8 mouse cellular contexts compared by ENCODE assay signal in genomic region chr9:116175488-116176115, GRCm38 (mm10). TPM values are rescaled to one million over a fixed set of nuclear protein-coding genes. Genes with fewer than 3 reads are reported as not detected.
DNase-seq lines count a peak whose midpoint lies in the region; ATAC-seq lines count a peak whose summit lies in the region.

No protein-coding gene starts in this region.

- H3K27me3 ChIP-seq in megakaryocyte, embryonic 14.5 days (replicated peaks) = peaks cover 16% of the 10 kb centered on the region
- H3K27me3 ChIP-seq in embryonic facial prominence, embryonic 15.5 days = no peaks in the 10 kb centered on the region
- H3K27me3 ChIP-seq in hindbrain, embryonic 16.5 days (replicated peaks; ENCODE audit: control insufficient read depth, insufficient read depth, low read length) = peaks cover 14% of the 10 kb centered on the region
- H3K27me3 ChIP-seq in liver, embryonic 13.5 days = peaks cover 12% of the 10 kb centered on the region
- peaks cover 14% of the 10 kb centered on the region for H3K27me3 ChIP-seq in neural tube, embryonic 14.5 days (ENCODE audit: control insufficient read depth, insufficient read depth, low read length)

- peak overlapping the region; percentile 95 for H3K4me3 ChIP-seq in megakaryocyte, embryonic 14.5 days (replicated peaks)
- H3K4me3 ChIP-seq in embryonic facial prominence, embryonic 15.5 days (replicated peaks) = peak overlapping the region; percentile 83
- H3K4me3 ChIP-seq in hindbrain, embryonic 16.5 days (ENCODE audit: low read length) = peak overlapping the region; percentile 72
- peak overlapping the region; percentile 68 for H3K4me3 ChIP-seq in liver, embryonic 13.5 days (replicated peaks)
- H3K4me3 ChIP-seq in neural tube, embryonic 14.5 days (ENCODE audit: low read depth, low read length) = peak overlapping the region; percentile 55

- H3K9me3 ChIP-seq in megakaryocyte, embryonic 14.5 days = no peaks in the 10 kb centered on the region
- no peaks in the 10 kb centered on the region for H3K9me3 ChIP-seq in embryonic facial prominence, embryonic 15.5 days (replicated peaks)
- no peaks in the 10 kb centered on the region for H3K9me3 ChIP-seq in hindbrain, embryonic 16.5 days (ENCODE audit: control insufficient read depth, low read length)
- H3K9me3 ChIP-seq in liver, embryonic 13.5 days (replicated peaks) = no peaks in the 10 kb centered on the region
- no peaks in the 10 kb centered on the region for H3K9me3 ChIP-seq in neural tube, embryonic 14.5 days (ENCODE audit: control insufficient read depth, low read length)

- H3K36me3 ChIP-seq in megakaryocyte, embryonic 14.5 days (replicated peaks; ENCODE audit: low read length) = no peaks in the 10 kb centered on the region
- no peaks in the 10 kb centered on the region for H3K36me3 ChIP-seq in embryonic facial prominence, embryonic 15.5 days
- H3K36me3 ChIP-seq in hindbrain, embryonic 16.5 days (ENCODE audit: control insufficient read depth, insufficient read depth, low read length) = no peaks in the 10 kb centered on the region
- H3K36me3 ChIP-seq in liver, embryonic 13.5 days = no peaks in the 10 kb centered on the region
- no peaks in the 10 kb centered on the region for H3K36me3 ChIP-seq in neural tube, embryonic 14.5 days (ENCODE audit: control insufficient read depth, insufficient read depth, low read length)

- H3K4me2 ChIP-seq in embryonic facial prominence, embryonic 15.5 days (replicated peaks) = peak overlapping the region; percentile 77
- H3K4me2 ChIP-seq in hindbrain, embryonic 16.5 days (ENCODE audit: low read length) = peak overlapping the region; percentile 98
- peak overlapping the region; percentile 78 for H3K4me2 ChIP-seq in liver, embryonic 13.5 days
- H3K4me2 ChIP-seq in neural tube, embryonic 14.5 days (ENCODE audit: low read depth, low read length) = peak overlapping the region; percentile 93

- peak; percentile 38 for DNase-seq in liver, embryonic 13.5 days
- DNase-seq in retina, postnatal 1 day = no peak
- no peak for DNase-seq in right cerebral cortex, postnatal 14 days

- ATAC-seq in megakaryocyte, adult 5-6 weeks (ENCODE audit: poor library complexity, severe bottlenecking) = no peak
- ATAC-seq in embryonic facial prominence, embryonic 15.5 days (ENCODE audit: insufficient number of reproducible peaks, low FRiP score, low TSS enrichment, low read depth) = no peak
- ATAC-seq in hindbrain, embryonic 16.5 days = no peak
- peak; percentile 59 for ATAC-seq in liver, embryonic 13.5 days (ENCODE audit: low read depth)
- ATAC-seq in neural tube, embryonic 14.5 days (ENCODE audit: low read depth) = no peak

- peak overlapping the region; percentile 95 for H3K9ac ChIP-seq in embryonic facial prominence, embryonic 15.5 days
- peak overlapping the region; percentile 80 for H3K9ac ChIP-seq in hindbrain, embryonic 16.5 days (ENCODE audit: low read depth, low read length)
- H3K9ac ChIP-seq in liver, embryonic 13.5 days = peak overlapping the region; percentile 76; the same call in 1 of the 2 replicates
- no peak overlapping the region; the same call in 1 of the 2 replicates for H3K9ac ChIP-seq in neural tube, embryonic 14.5 days (replicated peaks; ENCODE audit: low read depth, low read length)

- peaks cover 31% of the 10 kb centered on the region for H3K4me1 ChIP-seq in megakaryocyte, embryonic 14.5 days
- H3K4me1 ChIP-seq in embryonic facial prominence, embryonic 15.5 days = peaks cover 34% of the 10 kb centered on the region
- peaks cover 15% of the 10 kb centered on the region for H3K4me1 ChIP-seq in hindbrain, embryonic 16.5 days (ENCODE audit: control insufficient read depth, insufficient read depth, low read depth, low read length)
- peaks cover 17% of the 10 kb centered on the region for H3K4me1 ChIP-seq in liver, embryonic 13.5 days (replicated peaks)
- H3K4me1 ChIP-seq in neural tube, embryonic 14.5 days (ENCODE audit: control insufficient read depth, insufficient read depth, low read length) = no peaks in the 10 kb centered on the region

- 5% methylated on average over 16 of the region's 16 CpGs for WGBS in embryonic facial prominence, embryonic 15.5 days
- 14% methylated on average over 16 of the region's 16 CpGs for WGBS in hindbrain, embryonic 16.5 days
- WGBS in liver, embryonic 13.5 days (ENCODE audit: insufficient replicate concordance) = 3% methylated on average over 16 of the region's 16 CpGs
- 13% methylated on average over 16 of the region's 16 CpGs for WGBS in neural tube, embryonic 14.5 days

- H3K27ac ChIP-seq in embryonic facial prominence, embryonic 15.5 days (replicated peaks) = peak overlapping the region; percentile 97
- H3K27ac ChIP-seq in hindbrain, embryonic 16.5 days (ENCODE audit: low read depth, low read length) = peak overlapping the region; percentile 79
- peak overlapping the region; percentile 77 for H3K27ac ChIP-seq in liver, embryonic 13.5 days
- no peak overlapping the region for H3K27ac ChIP-seq in neural tube, embryonic 14.5 days (ENCODE audit: low read depth, low read length)

RNA-seq across cellular contexts. Expression of gene Tgfbr2, which starts 0.4 kb away (rescaled TPM):
- 1.9 TPM in 1 of 2 replicates, not detected in the other for polyA plus RNA-seq in megakaryocyte, embryonic 14.5 days (2012; ENCODE audit: insufficient read depth, low replicate concordance)
- 16.9 and 18.4 TPM in 2 replicates for total RNA-seq in megakaryocyte, adult 5-6 weeks (2015)
- total RNA-seq in megakaryocyte, adult 5-6 weeks (2017) = 14.8 and 18.9 TPM in 2 replicates
- 48.8 and 49.6 TPM in 2 replicates for polyA plus RNA-seq in embryonic facial prominence, embryonic 15.5 days (2015; fragmentation: Nextera tagmentation; extraction: Ambion mirVana)
- polyA plus RNA-seq in hindbrain, embryonic 16.5 days (2015; fragmentation: Nextera tagmentation; extraction: Ambion mirVana) = 8.4 and 10.5 TPM in 2 replicates
- 4.0 and 5.0 TPM in 2 replicates for polyA plus RNA-seq in liver, embryonic 13.5 days (2015; fragmentation: Nextera tagmentation; extraction: Ambion mirVana)
- 3.6 and 10.2 TPM in 2 replicates for polyA plus RNA-seq in neural tube, embryonic 14.5 days (2014; fragmentation: Nextera tagmentation; extraction: Ambion mirVana)
